Mouse (Mus musculus): ENCODE results near the gene Notch1.

The Notch1 gene

GRCm38 (mm10) chr2:26408515-26409356, 107.7 kb downstream of the Notch1 start, which contains the start of gene Inpp5e:
TSS of gene Inpp5e (minus strand) at chr2:26409203.
- DNase-seq (ENCODE audit: low spot score in 2 of 2): peak; percentile 93
